Mouse (Mus musculus) gastrocnemius, postnatal 10 days (tissue): ENCODE measurements at regions not wholly inside any gene's neighbourhood (a gene's known extent, or its start where the extent isn't known, plus 50 kb on each side); places are given as distances from the start of the nearest gene placed in this dataset.

Experiments used
- DNase-seq: peaks from one replicate; pipeline ENCODE4 v3.0.0; 2021; ENCODE audit warnings: mixed read lengths

DNA sequence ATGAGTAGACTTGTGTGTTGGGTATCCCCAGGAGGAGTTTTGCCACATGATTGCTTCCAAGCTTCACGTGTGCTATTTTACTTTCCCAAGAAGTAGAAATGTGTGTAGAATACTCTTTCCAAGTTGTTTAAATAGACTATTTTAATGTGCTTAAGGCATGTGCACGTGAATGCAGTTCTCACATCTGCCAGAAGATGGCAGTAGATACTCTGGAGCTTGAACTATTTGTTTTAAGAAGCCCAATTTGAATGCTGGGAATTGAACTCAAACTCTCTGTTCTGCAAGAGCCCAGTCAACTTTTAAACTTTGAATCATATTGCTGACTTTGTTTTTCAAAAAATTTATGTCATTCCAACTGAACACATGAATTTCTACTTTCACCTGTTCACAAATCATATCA is 431.3 kb upstream of the Reg3g start:
- peak; percentile 18 for DNase-seq

DNA sequence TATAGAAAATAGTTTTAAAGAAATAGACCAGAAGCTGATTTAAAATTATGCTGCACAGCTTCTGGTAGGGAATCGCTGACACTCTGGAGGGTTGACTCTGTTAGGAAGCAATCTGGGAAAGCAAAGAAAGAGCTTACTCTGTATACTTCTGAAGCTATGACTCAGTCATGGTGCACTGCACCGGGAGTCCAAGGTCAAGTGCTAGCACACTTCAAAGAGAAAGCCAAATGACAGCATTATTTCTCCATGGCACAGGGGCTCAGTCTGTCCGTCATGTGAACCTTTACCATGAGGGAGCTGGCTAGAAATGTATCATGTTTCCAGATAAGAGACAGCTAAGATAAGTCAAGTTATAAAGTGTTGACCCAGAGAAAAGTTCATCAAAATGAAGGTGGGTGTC is 424.1 kb upstream of the Reg3g start:
- DNase-seq, result no peak

DNA sequence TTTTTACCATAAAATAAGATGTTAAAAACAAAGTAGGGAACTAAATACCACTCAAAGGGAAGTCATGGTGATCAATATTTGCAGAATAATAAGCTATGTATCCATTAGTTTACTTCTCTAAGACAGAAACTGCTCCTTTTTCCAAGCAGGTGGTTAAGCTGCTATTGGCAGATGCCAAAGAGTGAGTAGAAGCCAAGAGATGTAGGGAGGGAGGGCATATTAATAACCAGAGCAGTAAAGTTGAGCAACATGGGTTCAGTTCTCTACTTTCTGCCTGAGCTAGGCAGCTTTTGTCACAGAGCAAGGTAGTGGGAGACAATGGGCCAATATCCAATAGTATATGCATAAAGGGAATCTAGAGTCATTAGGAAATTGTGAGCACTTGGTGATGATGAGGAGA is 394.4 kb upstream of the Reg3g start:
- DNase-seq, result no peak

DNA sequence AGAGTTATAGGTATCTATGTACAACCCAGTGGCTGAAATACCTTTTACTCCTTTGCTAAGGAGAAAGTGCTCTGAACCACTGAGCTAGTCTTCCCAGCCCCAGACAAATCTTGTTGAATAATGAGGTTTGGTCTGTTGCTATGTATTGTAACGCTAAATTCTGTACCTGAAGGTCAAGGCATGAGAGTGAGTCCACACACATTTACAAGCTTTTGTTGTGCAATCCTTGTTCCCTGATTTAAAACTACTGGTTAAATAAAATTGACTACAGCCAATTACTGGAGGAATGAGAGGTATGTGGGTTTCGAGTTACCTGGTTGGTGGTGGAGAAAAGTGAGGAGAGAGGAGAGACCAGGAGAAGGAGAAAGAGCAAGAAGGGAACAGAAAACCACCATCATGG is 372.6 kb upstream of the Reg3g start:
- no peak for DNase-seq

DNA sequence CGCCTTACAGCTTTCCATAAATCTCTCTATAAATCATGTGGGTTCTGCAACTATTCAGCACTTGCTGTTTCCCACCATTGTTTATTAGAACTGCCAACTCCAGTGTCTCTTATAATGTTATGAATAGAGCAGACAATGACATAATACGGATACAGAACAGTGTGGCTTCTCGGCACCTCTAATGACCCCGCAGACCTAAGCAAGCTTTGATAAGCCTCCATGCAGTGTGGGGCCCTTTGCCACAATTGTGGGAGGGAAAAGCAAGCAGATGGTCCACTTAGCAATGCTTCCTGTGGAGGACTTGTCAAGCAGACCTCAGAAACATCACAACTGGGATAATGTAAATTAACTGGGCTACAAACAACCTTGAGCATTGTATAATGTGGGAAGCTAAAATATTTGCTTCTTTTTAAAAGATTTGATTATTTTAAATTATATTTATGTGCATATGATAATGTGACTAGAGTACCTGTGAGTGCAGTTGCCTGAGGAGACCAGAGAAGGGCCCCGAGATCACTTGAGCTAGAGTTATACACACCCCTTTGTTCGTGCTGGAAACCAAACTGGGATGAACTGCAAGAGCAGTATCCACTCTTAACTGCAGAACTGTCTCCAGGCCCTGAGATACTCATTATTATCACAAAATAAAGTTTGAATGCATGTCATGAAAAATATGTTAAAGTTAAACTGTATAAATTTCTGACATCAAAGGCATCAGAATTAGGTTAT is 357.4 kb upstream of the Reg3g start:
- no peak for DNase-seq

DNA sequence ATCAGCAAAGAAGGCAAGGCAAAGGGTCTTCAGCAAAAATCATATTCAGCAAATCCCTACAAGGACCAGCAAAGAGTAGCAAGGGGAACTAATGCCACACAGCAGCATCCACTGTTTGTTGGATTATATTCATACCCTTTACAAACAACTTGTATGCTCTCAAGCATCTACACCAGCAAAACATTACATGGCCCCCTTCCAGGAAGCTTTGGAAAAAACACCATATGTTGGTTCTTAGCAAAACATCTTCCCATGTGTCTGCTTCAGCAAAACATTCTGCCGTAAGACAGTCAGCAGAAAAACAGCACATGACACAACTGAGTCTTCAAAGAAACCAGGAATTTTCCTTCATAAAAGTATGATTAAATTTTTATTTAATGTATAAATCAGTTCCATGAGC is 352.6 kb upstream of the Reg3g start:
- DNase-seq, result no peak

DNA sequence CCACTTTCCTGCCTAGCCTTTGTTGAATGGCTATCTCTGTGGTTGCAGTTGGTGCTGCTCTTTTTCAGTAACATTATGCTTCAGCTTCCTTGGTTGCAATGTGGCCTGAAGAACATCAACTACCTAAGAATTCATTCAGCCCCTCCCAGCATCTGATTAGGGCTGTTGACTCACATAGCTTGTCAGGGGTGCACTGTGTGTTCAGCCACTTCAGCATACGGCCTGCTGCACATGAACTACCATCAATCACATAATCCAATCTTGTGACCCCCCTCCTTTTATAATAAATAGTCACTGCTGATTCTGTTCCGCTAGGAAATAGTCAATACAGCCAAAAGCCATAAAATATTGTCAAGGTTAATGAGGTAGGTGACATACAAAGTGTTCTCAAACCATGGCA is 328.3 kb upstream of the Reg3g start:
- DNase-seq, result no peak

DNA sequence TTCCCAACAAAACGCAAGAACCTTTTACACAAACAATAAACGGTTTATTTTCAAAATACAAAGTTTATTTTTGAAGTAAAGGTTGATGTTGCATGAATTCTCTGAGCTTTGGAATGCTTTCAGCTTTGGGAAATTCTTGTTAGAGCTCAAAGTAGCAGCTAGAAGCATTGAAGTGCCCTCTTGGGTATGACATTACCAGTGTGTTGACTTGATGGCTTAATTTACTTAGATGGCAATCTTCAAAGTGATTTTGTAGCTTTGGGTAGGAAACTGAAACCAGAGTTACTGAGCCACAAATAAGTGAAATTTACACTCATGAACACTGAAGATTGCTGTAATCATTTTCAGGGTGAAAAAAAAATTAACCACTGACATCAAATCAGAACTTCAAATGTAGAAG is 320.3 kb upstream of the Reg3g start:
- DNase-seq, result no peak

DNA sequence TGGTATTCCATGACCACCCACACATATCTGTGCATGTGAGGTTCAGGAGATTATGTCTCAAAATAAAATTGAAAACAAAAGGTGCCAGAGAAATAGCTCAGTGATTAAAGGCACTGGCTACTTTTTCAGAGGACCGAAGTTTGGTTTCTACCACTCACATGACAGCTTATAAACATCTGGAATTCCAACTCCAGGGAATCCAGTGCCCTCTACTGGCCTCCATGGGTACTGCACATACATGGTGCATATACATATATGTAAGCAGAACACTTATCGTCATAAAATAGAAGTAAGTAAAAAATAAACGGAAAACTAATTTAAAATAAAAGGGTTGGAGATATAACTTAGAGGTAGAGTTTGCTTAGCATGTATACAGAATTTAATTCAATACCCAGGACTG is 288.9 kb upstream of the Reg3g start:
- DNase-seq, result no peak
